Mouse (Mus musculus) heart, embryonic 11.5 days (tissue): ENCODE data around the gene Gm20696. TPM values are rescaled to one million over a fixed set of nuclear protein-coding genes. Genes with fewer than 3 reads are reported as not detected.

Source experiments
- ATAC-seq: fragments of 200-750 bp; cut with Nextera tagmentation; replicated peaks from 2 replicates; pipeline ENCODE4 v1.8.0; 2017; ENCODE audit warnings: moderate library complexity; ENCODE audit not compliant: insufficient number of reproducible peaks, low FRiP score, low TSS enrichment
- H3K27ac ChIP-seq: fragments of 300-500 bp; sonication (generic); 2 replicates; pipeline ENCODE4 v1.5.1; 2014; ENCODE audit warnings: mild to moderate bottlenecking, low read depth, low read length
- H3K27me3 ChIP-seq: fragments of 300-500 bp; sonication (generic); 2 replicates; pipeline ENCODE4 v1.6.1; 2014; ENCODE audit warnings: mild to moderate bottlenecking, low read length, mixed read lengths; ENCODE audit not compliant: control insufficient read depth, insufficient read depth
- H3K36me3 ChIP-seq: fragments of 300-500 bp; sonication (generic); 2 replicates; pipeline ENCODE4 v1.6.1; 2014; ENCODE audit warnings: mild to moderate bottlenecking, low read length, moderate library complexity, mixed read lengths; ENCODE audit not compliant: control insufficient read depth, insufficient read depth
- H3K4me1 ChIP-seq: fragments of 300-500 bp; sonication (generic); 2 replicates; pipeline ENCODE4 v1.6.1; 2014; ENCODE audit warnings: low read length; ENCODE audit not compliant: control insufficient read depth, insufficient read depth
- H3K4me2 ChIP-seq: fragments of 300-500 bp; sonication (generic); 2 replicates; pipeline ENCODE4 v1.6.1; 2014; ENCODE audit warnings: mild to moderate bottlenecking, moderate library complexity
- H3K4me3 ChIP-seq: fragments of 300-500 bp; sonication (generic); 2 replicates; pipeline ENCODE4 v1.5.1; 2014; ENCODE audit warnings: low read depth, low read length
- H3K9ac ChIP-seq: fragments of 300-500 bp; sonication (generic); 2 replicates; pipeline ENCODE4 v1.6.1; 2014; ENCODE audit warnings: mild to moderate bottlenecking, low read depth, low read length, moderate library complexity
- H3K9me3 ChIP-seq: fragments of 300-500 bp; sonication (generic); replicated peaks from 2 replicates; pipeline ENCODE4 v1.6.1; 2016; ENCODE audit warnings: low read length; ENCODE audit not compliant: control insufficient read depth
- WGBS: fragments of 180-500 bp; shearing (Covaris S2); extraction: QIAGEN DNeasy Blood & Tissue Kit; methylation state at CpG from one replicate; pipeline ENCODE4 v1.1.7; 2014; ENCODE audit not compliant: insufficient replicate concordance; 5-methylcytosine and 5-hydroxymethylcytosine counted together
- polyA plus RNA-seq: library from polyadenylated mRNA; unstranded; fragments of >200 nt; fragmentation: Nextera tagmentation; extraction: Ambion mirVana; gene quantifications from 2 replicates; pipeline ENCODE4 v1.2.1, GENCODE M21; 2014

The Gm20696 gene
- polyA plus RNA-seq, 1 experiment from 2014 or later: 4.0 TPM

DNA sequence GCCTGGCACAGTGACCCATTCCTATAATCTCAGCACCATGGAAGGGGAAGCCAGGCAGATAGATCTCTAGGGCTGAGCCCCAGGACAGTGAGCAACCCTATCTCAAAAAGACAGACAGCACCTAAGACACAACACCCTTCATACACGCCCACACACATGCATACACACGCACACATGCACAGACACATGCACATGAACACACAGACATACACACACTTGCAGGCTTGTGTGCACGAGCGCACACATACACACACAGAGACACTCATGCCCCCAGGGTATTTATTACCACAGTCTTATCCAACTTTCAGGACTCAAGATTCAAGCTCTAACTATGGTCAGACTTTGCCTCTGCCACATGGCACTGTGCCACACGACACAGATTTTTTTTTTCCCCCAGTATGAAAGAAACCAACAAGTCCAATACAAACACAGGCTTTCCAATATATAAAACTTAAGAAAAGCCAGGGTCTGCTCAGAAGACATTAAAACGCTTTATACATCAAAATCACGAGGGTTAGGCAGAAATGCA lies 182.3 kb downstream of the Gm20696 start:
- Histone ChIP-seq H3K4me1 (peaks cover 20% of the 10 kb centered on the region), H3K27ac (peak overlapping the region; percentile 95), H3K27me3 (no peaks in the 10 kb centered on the region), H3K36me3 (no peaks in the 10 kb centered on the region), H3K9me3 (no peaks in the 10 kb centered on the region), H3K4me3 (no peak overlapping the region), H3K9ac (0 out of 2 replicates have a peak overlapping the region, but pooled peaks have one; percentile 5), H3K4me2 (no peak overlapping the region)
- WGBS: 76% methylated on average over 7 of the region's 7 CpGs
- no peak; the same call in 1 of the 2 replicates for ATAC-seq

DNA sequence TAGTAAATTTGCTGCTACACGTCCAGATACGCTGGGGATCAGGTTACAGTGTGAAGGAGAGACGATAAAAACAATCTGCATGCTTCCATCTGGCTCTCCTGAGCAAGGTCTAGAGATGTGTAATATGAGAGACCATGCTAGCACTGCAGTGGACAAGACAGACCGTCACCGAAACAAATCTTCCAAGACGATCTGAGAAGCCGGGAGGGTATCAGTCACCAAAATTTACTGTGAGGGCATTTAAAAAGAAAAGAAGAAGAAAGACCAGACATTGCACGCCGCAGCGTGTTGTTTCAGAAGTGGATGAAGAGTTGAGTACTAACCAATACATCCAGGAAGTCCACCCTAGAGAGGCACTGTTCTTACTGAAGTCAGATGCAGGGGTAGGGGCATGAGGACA lies 183.0 kb downstream of the Gm20696 start:
- Histone ChIP-seq H3K36me3 (no peaks in the 10 kb centered on the region), H3K4me2 (no peak overlapping the region), H3K4me3 (no peak overlapping the region), H3K9ac (no peak overlapping the region), H3K27ac (peak overlapping the region; percentile 95; the same call in 1 of the 2 replicates), H3K4me1 (peaks cover 20% of the 10 kb centered on the region), H3K9me3 (no peaks in the 10 kb centered on the region), H3K27me3 (no peaks in the 10 kb centered on the region)
- no peak for ATAC-seq
- 49% methylated on average over 10 of the region's 10 CpGs for WGBS

DNA sequence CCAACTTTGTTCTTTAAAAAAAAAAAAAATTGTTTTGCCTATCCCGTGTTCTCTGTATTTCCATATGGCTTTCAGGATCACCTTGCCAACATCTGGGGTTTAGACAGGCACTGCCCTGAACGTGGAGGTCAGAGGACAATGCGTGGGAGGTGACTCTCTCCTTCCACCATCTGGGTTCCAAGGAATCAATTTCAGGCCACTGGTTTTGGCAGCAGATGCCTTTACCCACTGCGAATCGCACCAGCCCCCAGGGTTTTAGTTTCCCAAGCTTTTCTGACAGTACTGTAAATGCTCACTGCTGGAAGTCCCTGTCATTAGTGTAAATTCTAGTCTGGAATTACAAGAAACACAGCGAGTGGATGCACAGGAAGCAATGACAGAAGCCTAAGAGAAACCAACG lies 185.0 kb downstream of the Gm20696 start:
- Histone ChIP-seq H3K9ac (no peak overlapping the region), H3K36me3 (no peaks in the 10 kb centered on the region), H3K27ac (no peak overlapping the region), H3K9me3 (no peaks in the 10 kb centered on the region), H3K4me1 (peaks cover 20% of the 10 kb centered on the region), H3K4me3 (no peak overlapping the region), H3K27me3 (no peaks in the 10 kb centered on the region), H3K4me2 (no peak overlapping the region)
- WGBS: 70% methylated on average over 7 of the region's 7 CpGs
- ATAC-seq: no peak

DNA sequence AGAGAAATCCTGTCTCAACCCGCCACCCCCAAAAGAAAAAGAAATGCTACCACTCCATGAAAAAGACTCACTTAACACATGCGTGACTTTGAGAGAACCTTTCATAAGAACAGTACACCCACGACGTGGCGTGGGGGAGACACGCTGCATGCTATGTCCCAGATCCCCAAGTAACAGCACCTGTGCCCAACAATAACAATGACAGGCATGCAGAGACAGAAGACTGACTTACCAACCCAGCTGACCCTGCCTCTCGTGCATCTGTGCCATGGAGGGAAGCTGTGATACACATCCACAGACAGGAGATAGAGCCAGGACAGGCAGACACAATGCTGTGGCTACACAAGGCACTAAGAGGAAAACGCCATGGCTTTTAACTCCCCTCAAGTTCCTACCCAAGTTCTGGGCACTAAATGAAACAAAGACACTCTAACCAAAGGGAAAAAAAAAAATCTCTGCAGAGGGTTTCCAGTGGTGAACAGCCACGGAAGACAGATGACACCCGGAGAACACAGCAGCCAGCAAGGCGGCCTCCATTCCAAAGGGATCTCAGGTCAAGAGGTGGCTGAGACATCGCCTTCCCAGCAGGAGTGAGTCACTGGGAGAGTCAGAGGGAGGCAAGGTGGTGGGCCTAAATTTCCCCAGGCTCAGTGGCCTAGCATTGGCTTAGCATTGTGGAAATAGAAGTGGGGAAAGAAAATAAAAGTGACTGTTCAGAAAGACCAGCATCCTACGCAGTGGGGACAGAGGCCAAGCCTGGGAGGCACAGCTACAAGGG lies 187.5 kb downstream of the Gm20696 start:
- Histone ChIP-seq H3K4me1 (peaks cover 1% of the 10 kb centered on the region), H3K36me3 (no peaks in the 10 kb centered on the region), H3K4me2 (no peak overlapping the region), H3K27ac (no peak overlapping the region), H3K27me3 (no peaks in the 10 kb centered on the region), H3K4me3 (no peak overlapping the region), H3K9ac (peak overlapping the region; percentile 16; the same call in 1 of the 2 replicates), H3K9me3 (no peaks in the 10 kb centered on the region)
- 82% methylated on average over 13 of the region's 13 CpGs for WGBS
- no peak for ATAC-seq

DNA sequence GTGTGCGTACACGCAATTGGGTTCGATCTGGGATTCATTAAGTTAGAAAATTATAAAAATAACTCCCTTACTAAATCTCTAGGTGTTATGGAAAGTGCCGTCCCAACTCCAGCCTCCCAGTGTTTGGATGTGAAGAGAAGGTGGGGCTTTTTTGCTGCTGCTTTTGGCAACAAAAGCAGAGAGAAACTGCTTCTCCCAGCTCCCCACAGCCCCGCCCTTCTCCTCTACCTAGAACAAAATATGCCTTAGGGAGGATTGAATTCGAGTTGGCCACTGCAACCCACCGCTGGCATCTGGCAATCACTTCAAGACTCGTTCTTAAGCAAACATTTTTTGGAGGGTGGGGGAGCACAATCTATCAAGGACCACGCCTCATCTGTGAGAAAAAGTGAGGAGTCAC lies 191.6 kb downstream of the Gm20696 start:
- Histone ChIP-seq H3K4me1 (no peaks in the 10 kb centered on the region), H3K9me3 (no peaks in the 10 kb centered on the region), H3K27me3 (no peaks in the 10 kb centered on the region), H3K9ac (no peak overlapping the region), H3K27ac (no peak overlapping the region), H3K36me3 (no peaks in the 10 kb centered on the region), H3K4me3 (no peak overlapping the region), H3K4me2 (no peak overlapping the region)
- no peak for ATAC-seq
- 79% methylated on average over 9 of the region's 9 CpGs for WGBS

DNA sequence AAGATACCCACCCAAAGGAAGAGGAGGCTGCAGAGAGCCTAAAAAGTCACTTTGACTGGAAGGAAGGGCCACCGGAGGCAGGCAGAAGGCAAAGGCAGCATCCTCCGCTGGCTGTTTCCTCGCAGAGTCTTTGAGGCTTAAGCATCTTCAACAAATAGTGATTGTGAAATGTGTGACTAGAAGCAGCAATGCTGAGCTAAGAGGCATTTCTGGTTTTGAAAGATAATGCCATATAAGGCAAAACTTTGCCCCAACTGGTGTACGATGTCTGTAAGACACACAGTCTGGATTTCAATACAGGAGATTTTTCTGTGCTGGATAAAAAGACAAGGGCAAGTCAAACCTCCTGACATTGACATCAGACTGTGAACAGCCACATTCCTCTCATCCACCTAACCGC lies 195.7 kb downstream of the Gm20696 start:
- H3K36me3 ChIP-seq: no peaks in the 10 kb centered on the region
- 71% methylated on average over 5 of the region's 5 CpGs for WGBS

DNA sequence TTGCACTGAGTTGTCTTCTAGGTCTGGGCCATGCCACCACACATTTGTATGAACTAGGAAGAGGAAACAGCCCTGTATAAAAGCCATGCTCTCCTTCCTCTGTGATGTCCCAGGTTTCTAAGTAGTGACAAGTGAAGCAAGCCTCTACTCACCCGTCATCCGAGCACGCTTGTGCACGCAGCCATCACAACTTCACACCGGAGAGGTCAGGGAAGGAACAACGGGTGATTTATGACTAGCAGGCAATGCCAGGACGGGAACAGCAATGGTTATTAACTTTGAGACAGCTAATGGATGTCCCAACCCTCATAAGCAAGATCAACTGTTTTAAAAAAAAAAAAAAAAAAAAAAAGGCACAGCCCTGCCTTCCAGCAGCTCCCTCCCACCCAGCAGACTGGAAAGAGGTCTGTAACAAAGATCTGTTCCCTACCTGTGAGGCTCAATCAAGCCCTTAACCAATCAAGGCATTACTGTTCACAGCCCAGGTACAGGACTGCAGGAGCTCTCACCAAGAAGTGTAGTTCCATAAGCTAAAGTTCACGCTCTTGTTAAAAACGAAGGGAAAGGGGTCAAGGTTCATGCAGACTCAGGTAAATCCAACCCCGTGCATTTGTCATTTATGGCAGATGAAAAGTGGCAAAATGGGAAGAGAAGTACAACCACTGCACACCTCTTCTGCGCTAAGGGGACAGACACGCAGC lies 197.3 kb downstream of the Gm20696 start:
- 0 out of 2 replicates have a peak, but pooled peaks cover 3% of the 10 kb centered on the region for H3K4me1 ChIP-seq
- H3K27me3 ChIP-seq: no peaks in the 10 kb centered on the region
- H3K27ac ChIP-seq: no peak overlapping the region
- no peak overlapping the region for H3K4me2 ChIP-seq
- no peaks in the 10 kb centered on the region for H3K36me3 ChIP-seq
- 83% methylated on average over 12 of the region's 12 CpGs for WGBS
- no peak overlapping the region for H3K4me3 ChIP-seq
- H3K9me3 ChIP-seq: no peaks in the 10 kb centered on the region
- no peak for ATAC-seq
- H3K9ac ChIP-seq: no peak overlapping the region

More for the DNA sequence above, 195.7 kb downstream of the Gm20696 start:
- H3K4me1 ChIP-seq: 0 out of 2 replicates have a peak, but pooled peaks cover 3% of the 10 kb centered on the region
- H3K4me2 ChIP-seq: no peak overlapping the region
- H3K9me3 ChIP-seq: no peaks in the 10 kb centered on the region
- no peak overlapping the region for H3K4me3 ChIP-seq
- H3K9ac ChIP-seq: no peak overlapping the region
- ATAC-seq: no peak
- H3K27me3 ChIP-seq: no peaks in the 10 kb centered on the region
- no peak overlapping the region for H3K27ac ChIP-seq

DNA sequence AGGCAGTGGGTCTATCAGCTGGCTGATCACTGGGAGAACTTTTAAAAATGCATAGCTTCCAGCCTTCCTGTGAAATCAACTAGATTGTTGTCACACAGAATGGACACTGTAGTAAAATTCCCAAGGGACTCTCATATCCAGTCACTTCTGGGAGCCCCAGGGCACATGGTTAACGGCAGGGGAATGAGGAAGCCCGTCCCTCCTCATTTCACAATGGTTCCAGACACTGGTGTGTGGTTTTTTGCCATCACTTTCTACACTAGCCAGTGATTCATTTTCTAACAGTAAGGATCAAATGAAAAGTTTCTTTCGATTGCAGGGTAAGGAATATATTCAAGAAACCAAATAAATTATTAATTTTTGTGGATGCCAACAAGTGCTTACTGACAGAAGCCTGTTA lies 198.8 kb downstream of the Gm20696 start:
- no peaks in the 10 kb centered on the region for H3K27me3 ChIP-seq
- H3K9ac ChIP-seq: no peak overlapping the region
- H3K4me2 ChIP-seq: no peak overlapping the region
- H3K4me1 ChIP-seq: 0 out of 2 replicates have a peak, but pooled peaks cover 3% of the 10 kb centered on the region
- WGBS: 52% methylated on average over 3 of the region's 3 CpGs
- no peaks in the 10 kb centered on the region for H3K36me3 ChIP-seq
- no peak overlapping the region for H3K4me3 ChIP-seq
- ATAC-seq: no peak
- no peak overlapping the region for H3K27ac ChIP-seq
- H3K9me3 ChIP-seq: no peaks in the 10 kb centered on the region
